Mouse (Mus musculus) bone marrow, adult 2 months (tissue): ENCODE results near the gene Iqgap3. TPM values are rescaled to one million over a fixed set of nuclear protein-coding genes. Genes with fewer than 3 reads are reported as not detected.

Experiments
- H3K27ac ChIP-seq: fragments of 200-500 bp; 2 replicates; pipeline ENCODE4 v1.5.1; 2012; ENCODE audit warnings: low read depth, mild to moderate bottlenecking, control low read depth, inconsistent platforms, low read length; ENCODE audit not compliant: control insufficient read depth, poor library complexity, insufficient read depth
- H3K4me1 ChIP-seq: fragments of 200-500 bp; 2 replicates; pipeline ENCODE4 v1.6.1; 2011; ENCODE audit warnings: low read length; ENCODE audit not compliant: control insufficient read depth, insufficient read depth
- H3K4me3 ChIP-seq: fragments of 200-500 bp; replicated peaks from 2 replicates; pipeline ENCODE3; 2011; ENCODE audit warnings: mild to moderate bottlenecking, low read depth, low read length, control low read depth; ENCODE audit not compliant: control insufficient read depth
- CTCF ChIP-seq: fragments of 200-500 bp; IDR thresholded peaks from 2 replicates; pipeline ENCODE4 v1.5.1; 2011; ENCODE audit warnings: low read length, control low read depth; ENCODE audit not compliant: control insufficient read depth, insufficient read depth
- POLR2A ChIP-seq: fragments of 200-500 bp; IDR thresholded peaks from 2 replicates; pipeline ENCODE4 v1.6.1; 2011; ENCODE audit warnings: low read depth, mild to moderate bottlenecking, control low read depth, low read length, borderline replicate concordance; ENCODE audit not compliant: control insufficient read depth
- WGBS: fragments of 180-500 bp; shearing (Covaris S2); methylation state at CpG from one replicate; pipeline ENCODE4 v1.1.7; 2018; 5-methylcytosine and 5-hydroxymethylcytosine counted together
- polyA plus RNA-seq: library from polyadenylated mRNA; stranded (reverse); fragments of >200 nt; gene quantifications from 2 replicates; pipeline ENCODE4 v1.2.4, GENCODE M21; 2011; ENCODE audit warnings: low replicate concordance; ENCODE audit not compliant: missing spikeins, insufficient read depth, insufficient read length

Iqgap3 gene
- polyA plus RNA-seq, 1 experiment = 21.5 TPM

GRCm38 (mm10) chr3:88142916-88143771 lies 61.4 kb downstream of the Iqgap3 start:
- TF ChIP-seq CTCF = 0 out of 2 replicates have a peak, but pooled peaks have one; percentile 1
- 0 out of 2 replicates have a peak, but pooled peaks have one; percentile 32 for TF ChIP-seq POLR2A
- Histone ChIP-seq H3K4me1 (peaks cover 13% of the 10 kb centered on the region), H3K27ac (peak overlapping the region; percentile 99), H3K4me3 (peak overlapping the region; percentile 83)
- WGBS = under 1% methylated on average over 33 of the region's 33 CpGs

DNA sequence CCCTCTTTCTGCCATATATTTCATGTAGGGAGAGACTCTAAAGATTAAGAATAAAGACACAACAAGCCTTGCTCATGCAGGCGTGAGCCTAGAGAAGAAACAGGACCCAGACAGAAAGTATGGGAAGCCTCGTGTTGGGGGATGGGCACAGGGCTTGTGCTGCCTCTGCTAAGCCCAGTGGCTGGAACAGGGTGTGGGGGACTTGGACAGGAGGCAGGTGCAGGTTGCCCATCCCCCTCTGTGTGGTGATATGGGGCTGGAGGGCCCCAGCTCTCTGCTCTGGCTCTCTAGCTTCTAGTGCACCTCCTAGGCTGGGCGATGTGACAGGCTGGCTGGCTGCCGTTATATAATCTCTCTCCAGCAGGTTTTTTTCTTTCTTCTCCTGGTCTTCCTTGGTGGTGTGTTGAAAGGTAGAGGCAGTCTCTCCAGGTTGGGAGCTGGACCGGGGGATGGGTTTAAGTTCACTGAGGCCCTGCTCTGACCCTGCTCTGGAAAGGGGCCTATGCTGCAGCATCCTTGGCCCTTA lies 62.3 kb downstream of the Iqgap3 start:
- TF ChIP-seq CTCF (no peak), POLR2A (peak; percentile 50; the same call in 1 of the 2 replicates)
- H3K27ac ChIP-seq = peak overlapping the region; percentile 49
- 5% methylated on average over 5 of the region's 5 CpGs for WGBS
- peaks cover 15% of the 10 kb centered on the region for H3K4me1 ChIP-seq
- peak overlapping the region; percentile 83 for H3K4me3 ChIP-seq

DNA sequence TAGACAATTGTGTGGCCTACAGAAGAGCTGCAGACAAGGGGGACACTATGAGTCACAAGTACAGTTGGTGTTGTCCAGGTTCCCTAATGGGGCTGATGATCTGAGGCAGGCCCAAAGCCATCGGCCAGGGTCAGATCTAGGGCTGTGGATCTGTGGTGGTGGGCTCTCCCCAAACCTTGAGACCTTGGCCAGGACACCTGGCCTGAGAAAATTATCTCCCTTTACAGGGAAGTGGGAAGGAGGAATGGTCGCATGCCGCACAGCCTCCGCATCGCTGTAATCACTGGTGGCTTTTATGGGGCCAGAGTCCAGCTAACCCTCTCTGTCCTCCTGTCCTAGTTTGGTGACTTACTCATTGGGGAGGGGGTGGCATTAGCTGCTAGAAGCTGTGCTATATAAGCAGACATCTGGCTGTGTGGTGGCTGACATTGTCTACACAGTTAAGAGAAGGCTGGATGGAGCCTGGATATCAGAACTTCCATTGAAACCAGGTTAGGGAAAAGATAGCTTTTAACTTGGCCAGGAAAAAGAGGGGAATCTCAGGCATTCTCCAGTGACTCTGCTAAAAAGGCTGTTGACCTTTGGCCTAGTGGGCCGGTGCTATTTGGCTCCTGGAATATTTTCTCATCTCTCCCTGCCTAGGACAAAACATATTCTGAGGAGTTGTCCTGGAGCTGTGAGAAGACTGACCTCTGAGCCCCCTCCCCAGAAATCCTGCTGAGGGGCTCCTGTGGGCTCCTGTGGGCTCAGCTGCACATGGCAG lies 63.1 kb downstream of the Iqgap3 start:
- 53% methylated on average over 6 of the region's 6 CpGs for WGBS
- Histone ChIP-seq H3K4me1 (peaks cover 19% of the 10 kb centered on the region), H3K4me3 (peak overlapping the region; percentile 35), H3K27ac (peak overlapping the region; percentile 76)
- TF ChIP-seq CTCF = no peak
- TF ChIP-seq POLR2A = no peak

- Histone ChIP-seq H3K4me1 (peaks cover 20% of the 10 kb centered on the region), H3K27ac (peak overlapping the region; percentile 76), H3K4me3 (peak overlapping the region; percentile 30)
- TF ChIP-seq POLR2A (no peak), CTCF (no peak)
- 13% methylated on average over 4 of the region's 4 CpGs for WGBS
Measured at GRCm38 (mm10) chr3:88145411-88145782, 63.6 kb downstream of the Iqgap3 start.

DNA sequence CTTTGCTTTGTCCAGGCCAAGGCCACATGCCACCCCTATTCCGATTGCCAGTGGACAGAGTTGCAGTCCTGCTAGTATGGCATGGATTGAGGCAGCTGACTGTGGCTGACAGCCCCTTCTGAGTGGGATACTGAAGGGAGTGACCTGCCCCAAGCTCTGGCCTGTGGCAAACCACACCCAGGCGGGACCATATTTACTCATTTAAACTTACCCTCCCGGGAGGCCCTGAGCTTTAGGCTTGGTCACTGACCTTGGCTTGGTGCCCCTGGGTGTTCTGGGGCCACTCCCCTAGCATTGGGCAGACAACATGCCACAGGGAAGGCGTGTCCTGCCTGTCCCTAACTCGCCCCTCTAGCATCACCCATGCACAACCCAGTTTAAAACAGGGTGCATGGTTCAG lies 64.2 kb downstream of the Iqgap3 start:
- H3K27ac ChIP-seq = peak overlapping the region; percentile 76
- H3K4me3 ChIP-seq = peak overlapping the region; percentile 38
- WGBS = 32% methylated on average over 5 of the region's 5 CpGs
- H3K4me1 ChIP-seq = peaks cover 24% of the 10 kb centered on the region
- TF ChIP-seq POLR2A = no peak
- no peak for TF ChIP-seq CTCF

DNA sequence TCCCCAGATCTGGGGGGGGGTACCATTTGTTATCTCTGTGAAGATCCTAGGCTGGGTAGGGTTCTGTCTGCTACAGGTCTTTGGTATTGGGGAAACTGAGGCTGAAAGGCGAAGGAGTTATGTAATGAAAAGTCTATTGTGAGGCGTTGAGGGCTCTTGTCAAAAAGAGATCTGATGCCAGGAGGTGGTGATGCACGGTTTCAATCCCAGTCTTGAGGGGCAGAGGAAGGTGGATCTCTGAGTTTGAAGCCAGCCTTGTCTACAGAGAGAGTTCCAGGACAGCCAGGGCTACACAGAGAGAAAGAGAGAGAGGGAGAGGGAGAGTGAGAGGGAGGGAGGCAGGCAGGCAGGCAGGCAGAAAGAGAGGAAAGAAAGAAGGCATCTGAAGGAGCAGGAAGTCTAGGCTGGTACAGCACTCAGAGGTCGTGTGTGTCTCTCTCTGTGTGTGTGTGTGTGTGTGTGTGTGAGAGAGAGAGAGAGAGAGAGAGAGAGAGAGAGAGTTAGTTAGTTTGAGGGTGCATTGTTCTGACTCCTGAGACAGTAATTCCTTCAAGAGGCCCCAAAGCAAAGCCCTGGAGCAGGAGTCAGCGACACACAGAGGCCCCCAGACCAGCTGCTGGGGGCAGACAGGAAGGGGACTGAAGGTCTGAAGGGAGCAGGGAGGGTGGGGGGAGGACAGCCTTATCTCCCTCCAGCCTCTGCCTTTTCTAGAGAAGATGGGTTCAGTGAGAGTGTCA lies 64.8 kb downstream of the Iqgap3 start:
- Histone ChIP-seq H3K27ac (peak overlapping the region; percentile 76), H3K4me1 (peaks cover 24% of the 10 kb centered on the region), H3K4me3 (no peak overlapping the region)
- TF ChIP-seq POLR2A (no peak), CTCF (no peak)
- 20% methylated on average over 5 of the region's 5 CpGs for WGBS

DNA sequence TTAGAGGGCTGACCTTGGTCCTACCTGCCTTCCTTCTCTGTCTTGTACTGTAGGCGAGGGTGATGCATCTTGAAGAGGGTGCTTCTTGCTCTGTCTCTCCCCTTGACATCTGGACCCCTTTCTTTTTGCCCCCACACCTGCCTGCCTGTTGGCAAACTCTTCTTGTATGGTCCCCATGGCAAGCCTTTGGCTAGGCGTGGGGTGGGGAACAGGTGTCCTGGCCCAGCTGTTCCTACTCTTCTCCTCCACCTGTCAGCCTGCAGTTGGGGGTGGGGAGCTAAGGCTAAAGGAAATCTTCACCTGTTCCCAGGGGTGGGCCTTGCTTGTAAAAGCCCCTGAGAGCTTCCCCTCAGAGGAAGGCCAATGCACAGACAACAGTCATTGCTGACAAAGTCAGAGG lies 65.7 kb downstream of the Iqgap3 start:
- 44% methylated on average over 2 of the region's 2 CpGs for WGBS
- TF ChIP-seq CTCF = no peak
- no peak for TF ChIP-seq POLR2A
- Histone ChIP-seq H3K27ac (peak overlapping the region; percentile 76), H3K4me3 (no peak overlapping the region), H3K4me1 (peaks cover 24% of the 10 kb centered on the region)

- H3K4me1 ChIP-seq = peaks cover 24% of the 10 kb centered on the region
- no peak overlapping the region for H3K4me3 ChIP-seq
- 64% methylated on average over 1 of the region's 1 CpGs for WGBS
- TF ChIP-seq CTCF = no peak
- no peak for TF ChIP-seq POLR2A
- H3K27ac ChIP-seq = peak overlapping the region; percentile 76
Measured at GRCm38 (mm10) chr3:88147866-88148265, 66.1 kb downstream of the Iqgap3 start.
